Mouse (Mus musculus): ENCODE results near the gene Ybx3.

The Ybx3 gene

DNA sequence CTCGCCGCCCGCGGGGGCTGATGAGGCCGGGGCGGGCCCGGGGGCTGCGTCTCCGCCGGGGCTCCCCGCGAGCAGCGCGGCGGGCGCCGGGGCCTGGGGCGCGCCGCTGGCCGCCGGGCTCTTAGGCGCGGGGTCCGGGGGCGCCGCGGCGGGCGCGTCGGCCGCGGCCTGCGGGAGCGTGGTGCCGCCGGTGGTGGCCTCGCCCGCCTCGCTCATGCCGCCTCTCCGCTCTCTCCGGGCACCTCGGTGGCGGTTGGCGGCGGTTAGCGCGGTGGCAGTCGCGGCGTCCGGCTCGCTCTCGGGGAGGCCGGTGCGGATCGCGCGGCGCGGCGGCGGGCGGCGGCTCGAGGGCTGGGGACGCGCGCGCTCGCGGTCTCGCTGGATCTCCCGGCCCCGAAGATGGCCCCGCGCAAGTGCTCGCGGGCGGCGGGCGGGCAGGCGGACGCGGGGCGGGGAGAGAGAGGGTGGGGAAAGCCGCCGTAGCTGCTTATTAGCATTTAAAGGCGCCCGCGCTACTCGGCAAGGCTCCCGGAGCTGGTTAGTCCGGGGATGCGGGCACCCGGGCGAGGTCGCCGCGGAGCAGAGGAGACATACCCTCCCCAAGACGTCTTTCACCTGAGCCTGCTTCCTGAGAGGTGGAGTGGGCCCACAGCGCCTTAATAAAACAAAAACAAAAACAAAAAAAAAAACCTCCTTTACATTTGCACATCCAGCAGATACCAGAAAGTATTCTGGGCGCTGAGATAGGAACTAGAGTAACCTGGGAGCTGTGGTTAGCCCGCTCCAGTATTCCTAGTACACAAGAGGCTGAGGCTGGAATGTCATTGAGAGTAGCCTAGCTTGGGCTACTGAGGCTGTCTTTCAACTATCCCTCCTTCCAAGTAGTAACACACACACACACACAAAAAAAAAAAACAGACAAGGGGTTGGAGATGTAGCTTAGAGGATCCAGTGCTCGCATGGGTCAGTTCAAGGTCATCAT lies at the start of gene Ybx3:
Gene Ybx3, minus strand, starts transcription at position 437 of the 982 bp plus-strand sequence.
- peak; percentile 76 for DNase-seq (ENCODE audit: low read depth, low spot score)

GRCm38 (mm10) chr6:131436626-131437025 lies 48.4 kb upstream of the Ybx3 start:
- no peak for DNase-seq (ENCODE audit: low read depth, low spot score)

GRCm38 (mm10) chr6:131434088-131434487 lies 45.8 kb upstream of the Ybx3 start:
- no peak for DNase-seq (ENCODE audit: low read depth, low spot score)

DNA sequence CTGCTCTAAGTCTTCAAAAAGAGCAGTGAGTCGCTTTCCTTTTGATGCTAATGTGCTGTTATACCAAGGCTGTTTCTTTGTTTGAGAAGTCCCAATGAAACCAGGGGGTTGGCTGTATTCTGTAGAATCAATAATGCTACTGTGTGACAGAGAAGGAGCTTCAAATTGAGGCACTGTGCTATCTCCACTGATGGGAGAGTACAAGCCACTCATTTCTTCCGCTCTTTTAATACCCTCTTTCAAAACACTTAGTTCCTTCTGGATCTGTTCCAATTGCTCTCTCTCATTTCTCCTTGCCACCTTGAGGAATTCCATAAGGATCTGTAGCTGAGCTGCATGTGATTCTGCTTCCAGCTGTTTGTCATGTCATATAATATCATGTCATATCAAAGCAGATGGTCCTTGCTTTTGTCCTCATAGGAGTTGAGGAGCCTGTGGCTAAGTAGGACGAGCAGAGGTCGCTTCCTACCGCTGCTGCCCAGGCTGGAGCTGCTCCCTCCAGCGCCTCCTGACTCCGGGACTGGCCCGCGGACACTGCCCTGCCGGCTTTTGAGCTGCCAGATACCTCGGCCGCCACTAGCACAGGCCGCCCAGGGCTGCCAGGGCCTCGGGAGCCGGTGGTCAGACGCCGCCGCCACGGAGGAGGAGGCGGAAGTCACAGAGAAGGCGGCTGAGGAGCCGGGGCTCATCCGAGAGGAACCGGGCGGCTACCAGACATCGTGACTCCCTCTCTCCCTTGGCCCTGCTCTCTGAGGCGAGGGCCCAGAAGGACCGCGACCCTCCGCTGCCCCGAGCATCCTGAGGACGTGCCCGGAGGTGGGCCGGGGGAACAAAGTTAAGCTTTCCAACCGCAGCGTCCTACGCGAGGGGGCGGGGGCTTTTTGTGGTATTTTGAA lies 45.1 kb upstream of the Ybx3 start:
- DNase-seq (ENCODE audit: low read depth, low spot score) = no peak

DNA sequence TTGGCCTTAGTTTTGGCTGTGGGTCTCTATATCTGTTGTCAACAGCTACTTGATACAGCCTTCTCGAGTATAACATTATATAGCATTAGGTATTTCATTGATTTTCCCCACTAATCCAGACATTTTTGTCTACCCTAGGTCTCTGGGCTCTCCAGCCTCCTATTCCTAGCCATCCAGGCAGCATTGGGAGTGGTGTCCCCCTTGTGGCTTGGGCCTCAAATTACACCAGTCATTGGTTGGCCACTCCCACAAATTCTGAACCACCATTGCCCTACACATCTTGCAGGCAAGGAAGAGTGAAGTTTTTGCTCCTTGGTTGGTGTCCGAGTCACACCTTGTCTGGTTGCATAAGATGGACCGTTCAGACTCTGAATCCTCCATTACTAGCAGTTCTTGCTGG lies 33.3 kb upstream of the Ybx3 start:
- peak; percentile 32 for DNase-seq (ENCODE audit: low read depth, low spot score)

GRCm38 (mm10) chr6:131419614-131420013 lies 31.3 kb upstream of the Ybx3 start:
- no peak for DNase-seq (ENCODE audit: low read depth, low spot score)

GRCm38 (mm10) chr6:131418770-131419169 lies 30.5 kb upstream of the Ybx3 start:
- DNase-seq (ENCODE audit: low read depth, low spot score) = peak; percentile 31

DNA sequence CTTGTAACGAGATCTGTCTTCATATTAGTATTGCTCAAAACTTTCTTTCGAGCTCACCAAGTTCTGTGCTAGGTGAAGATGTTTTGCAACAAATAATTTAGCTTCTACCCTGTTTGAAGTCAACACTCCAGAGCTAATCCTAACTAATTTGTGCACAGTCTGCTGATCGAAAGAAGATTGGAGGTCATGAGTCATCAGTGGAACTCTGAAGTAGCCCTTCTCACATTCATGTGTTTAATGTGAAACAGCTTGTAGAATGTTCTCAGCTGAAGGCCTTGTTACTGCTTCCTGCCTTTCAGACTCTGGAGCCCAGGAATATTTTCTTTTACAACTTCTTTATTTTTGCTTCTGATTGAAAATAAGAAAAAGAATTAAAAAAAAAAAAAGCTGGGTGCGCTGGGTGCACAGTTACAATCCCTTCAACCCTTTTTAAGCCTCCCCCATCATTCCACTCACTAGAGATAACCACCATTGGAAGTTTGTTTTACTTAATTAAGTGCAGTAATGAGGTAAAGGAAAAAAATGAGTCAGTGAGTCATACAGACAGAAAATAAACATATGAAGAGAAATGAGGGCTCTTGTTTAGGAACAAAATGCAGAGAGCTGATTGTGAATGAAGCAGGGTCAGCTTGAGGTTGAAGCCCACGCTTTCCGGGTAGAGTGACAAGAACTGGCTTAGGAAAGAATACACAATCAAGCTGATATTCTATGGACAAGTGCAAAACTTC lies 23.0 kb upstream of the Ybx3 start:
- DNase-seq (ENCODE audit: low read depth, low spot score) = no peak

GRCm38 (mm10) chr6:131406957-131407356 lies 18.7 kb upstream of the Ybx3 start:
- no peak for DNase-seq (ENCODE audit: low read depth, low spot score)

DNA sequence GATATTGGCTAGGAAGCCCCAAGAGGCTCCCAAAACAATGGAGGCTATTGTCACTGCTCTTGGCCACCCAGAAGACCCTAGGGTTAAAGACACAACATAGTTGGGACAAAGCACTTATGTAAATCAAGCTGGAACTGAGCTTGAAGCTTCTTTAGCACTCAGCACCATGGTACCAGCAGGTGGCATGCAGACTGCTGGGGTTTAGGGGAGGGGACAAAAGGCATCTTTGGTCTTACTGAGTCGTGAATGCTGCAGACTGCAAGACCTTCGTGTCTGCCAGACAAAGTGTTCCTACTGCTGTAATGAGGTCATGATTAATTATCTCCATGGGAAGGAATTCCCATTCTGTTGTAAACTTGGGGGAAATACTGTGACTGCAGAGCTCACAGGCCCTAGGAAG lies 17.6 kb upstream of the Ybx3 start:
- DNase-seq (ENCODE audit: low read depth, low spot score) = no peak

DNA sequence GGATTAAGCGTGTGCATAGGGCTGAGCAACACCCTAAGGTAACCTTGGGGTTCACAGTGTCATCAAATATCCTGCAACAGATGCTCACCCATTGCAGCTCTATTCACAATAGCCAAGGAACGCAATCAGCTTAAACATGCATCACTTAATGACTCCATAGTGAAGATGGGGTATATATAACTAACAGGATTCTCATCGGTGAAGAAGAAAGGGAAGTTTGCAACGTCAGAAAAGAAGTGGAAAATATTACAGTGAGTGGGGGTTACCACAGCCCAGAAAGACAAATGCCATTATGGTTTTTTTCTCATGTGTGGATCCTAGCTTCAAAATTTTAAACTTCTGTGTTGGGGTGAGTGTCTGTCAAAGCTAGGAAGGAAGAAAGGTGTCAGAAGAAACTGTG lies 16.9 kb upstream of the Ybx3 start:
- no peak for DNase-seq (ENCODE audit: low read depth, low spot score)

GRCm38 (mm10) chr6:131404260-131404659 lies 16.0 kb upstream of the Ybx3 start:
- no peak for DNase-seq (ENCODE audit: low read depth, low spot score)

GRCm38 (mm10) chr6:131403036-131403435 lies 14.8 kb upstream of the Ybx3 start:
- DNase-seq (ENCODE audit: low read depth, low spot score) = no peak

GRCm38 (mm10) chr6:131402606-131403005 lies 14.3 kb upstream of the Ybx3 start:
- no peak for DNase-seq (ENCODE audit: low read depth, low spot score)

DNA sequence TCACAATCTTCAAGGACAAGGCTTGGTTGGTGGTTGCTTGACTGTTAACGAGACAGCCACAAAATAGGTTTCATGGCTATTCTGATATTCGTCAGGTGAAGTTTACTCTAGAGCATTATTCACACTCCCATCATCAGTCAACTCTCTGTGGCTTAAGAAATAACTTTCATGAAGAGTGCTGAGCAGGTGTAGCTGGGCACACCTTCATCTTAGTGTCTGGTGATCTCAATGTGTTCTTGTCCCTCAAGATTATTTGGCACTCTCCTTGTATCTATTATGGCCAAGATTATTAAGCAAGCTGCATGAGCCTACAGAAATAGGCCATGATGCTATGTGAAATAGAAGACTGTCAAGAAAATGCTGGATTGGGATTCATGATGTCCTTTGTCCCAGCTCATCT lies 13.0 kb upstream of the Ybx3 start:
- no peak for DNase-seq (ENCODE audit: low read depth, low spot score)

DNA sequence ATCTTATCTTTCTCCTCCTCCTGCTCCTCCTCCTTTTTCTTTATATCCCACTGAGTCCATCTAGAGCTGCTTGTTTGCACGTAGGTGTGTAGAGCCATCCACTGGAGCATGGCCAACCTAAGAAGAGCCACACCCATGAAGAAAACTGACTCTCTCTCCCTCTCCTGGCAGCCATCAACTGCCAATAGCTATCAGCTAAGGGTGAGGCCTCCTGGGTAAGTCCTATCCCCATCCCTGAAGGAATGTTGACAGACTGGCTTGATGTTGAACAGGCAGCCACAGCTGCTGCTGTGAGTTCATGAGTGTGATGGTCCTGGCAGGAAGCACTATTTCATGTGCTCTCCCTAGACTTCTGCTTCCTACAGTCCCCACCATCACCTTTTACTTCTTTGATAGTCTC lies 8.4 kb upstream of the Ybx3 start:
- no peak for DNase-seq (ENCODE audit: low read depth, low spot score)

DNA sequence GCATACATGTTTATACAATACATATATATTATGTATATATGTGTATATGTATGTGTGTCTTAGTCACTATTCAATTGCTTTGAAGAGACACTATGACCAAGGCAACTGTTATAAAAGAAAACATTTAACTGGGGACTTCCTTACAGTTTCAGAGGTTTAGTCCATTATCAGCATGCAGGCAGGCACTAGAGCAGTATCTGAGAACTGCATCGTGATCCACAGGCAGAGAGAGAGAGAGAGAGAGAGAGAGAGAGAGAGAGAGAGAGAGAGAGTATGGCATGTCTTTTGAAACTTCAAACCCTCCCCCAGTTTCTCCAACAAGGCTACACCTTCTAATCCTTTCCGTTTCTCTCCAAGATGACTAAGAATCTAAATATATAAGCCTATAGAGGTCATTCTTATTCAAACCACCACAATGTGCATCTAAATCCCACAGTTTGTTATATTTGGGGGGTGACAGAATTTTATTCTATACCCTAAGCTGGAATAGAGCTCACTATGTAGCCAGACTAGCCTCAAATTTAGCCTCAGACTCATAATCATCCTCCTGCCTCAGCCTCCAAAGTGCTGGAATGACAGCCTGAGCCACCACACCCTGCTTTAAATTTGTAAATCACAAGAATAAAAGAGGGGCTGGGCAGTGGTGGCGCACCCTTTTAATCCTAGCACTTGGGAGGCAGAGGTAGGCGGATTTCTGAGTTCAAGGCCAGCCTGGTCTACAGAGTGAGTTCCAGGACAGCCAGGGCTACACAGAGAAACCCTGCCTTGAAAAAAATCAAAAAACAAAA lies 5.8 kb upstream of the Ybx3 start:
- DNase-seq (ENCODE audit: low read depth, low spot score) = no peak

GRCm38 (mm10) chr6:131387221-131388039 lies 846 bp downstream of the Ybx3 start:
- no peak for DNase-seq (ENCODE audit: low read depth, low spot score)

DNA sequence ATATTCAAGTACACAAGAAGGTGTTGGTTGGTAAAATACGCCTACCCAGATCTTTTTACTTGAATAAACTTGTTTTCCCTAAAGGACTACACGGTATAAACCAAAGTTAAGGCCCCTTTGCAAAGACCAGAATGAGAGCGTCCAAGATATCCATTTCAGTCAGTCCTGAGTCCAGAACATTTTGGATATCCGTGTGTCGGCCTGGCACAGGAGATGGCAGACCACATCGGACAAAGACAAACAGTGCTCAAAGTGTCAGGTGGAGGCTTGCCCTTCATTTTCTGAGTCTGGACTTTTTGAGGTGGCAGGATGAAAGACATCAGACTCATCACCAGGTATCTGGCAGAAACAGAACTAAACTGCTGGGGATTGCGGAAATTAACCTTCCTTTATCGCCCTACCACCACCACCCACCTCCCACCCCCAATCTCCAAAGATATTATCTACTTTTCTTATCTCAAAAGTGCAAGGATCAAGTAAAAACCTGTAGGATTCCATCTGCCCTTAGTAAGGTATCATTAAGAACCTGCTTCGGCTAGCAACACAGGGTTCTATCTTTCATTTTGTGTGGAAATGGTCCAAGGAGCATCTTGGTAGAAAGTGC lies 1.8 kb downstream of the Ybx3 start:
- DNase-seq (ENCODE audit: low read depth, low spot score) = no peak

- DNase-seq (ENCODE audit: low read depth, low spot score) = no peak
Observed at GRCm38 (mm10) chr6:131385469-131385868, 2.8 kb downstream of the Ybx3 start.
